Mouse (Mus musculus) liver, embryonic 13.5 days (tissue): ENCODE data around the gene BC051142. TPM values are rescaled to one million over a fixed set of nuclear protein-coding genes. Genes with fewer than 3 reads are reported as not detected.
A peak's percentile ranks its signal among the peaks of the same experiment; 100 is the strongest.

Experiments used
- ATAC-seq: fragments of 200-750 bp; cut with Nextera tagmentation; 2 replicates; pipeline ENCODE4 v1.8.0; 2017; ENCODE audit warnings: low read depth, mild to moderate bottlenecking, moderate number of reproducible peaks, moderate library complexity
- DNase-seq: peaks from one replicate; pipeline ENCODE4 v3.0.0; 2022
- H3K27ac ChIP-seq: fragments of 300-500 bp; sonication (generic); 2 replicates; pipeline ENCODE4 v1.5.1; 2015; ENCODE audit warnings: moderate library complexity, mild to moderate bottlenecking, inconsistent platforms
- H3K27me3 ChIP-seq: fragments of 300-500 bp; sonication (generic); 2 replicates; pipeline ENCODE4 v1.6.1; 2015; ENCODE audit warnings: mild to moderate bottlenecking, inconsistent platforms
- H3K36me3 ChIP-seq: fragments of 300-500 bp; sonication (generic); 2 replicates; pipeline ENCODE4 v1.6.1; 2015; ENCODE audit warnings: mild to moderate bottlenecking, inconsistent platforms
- H3K4me1 ChIP-seq: fragments of 300-500 bp; sonication (generic); replicated peaks from 2 replicates; pipeline ENCODE4 v1.6.1; 2015; ENCODE audit warnings: inconsistent platforms
- H3K4me2 ChIP-seq: fragments of 300-500 bp; sonication (generic); 2 replicates; pipeline ENCODE4 v1.6.1; 2015; ENCODE audit warnings: inconsistent platforms, mild to moderate bottlenecking, moderate library complexity
- H3K4me3 ChIP-seq: fragments of 300-500 bp; sonication (generic); replicated peaks from 2 replicates; pipeline ENCODE4 v1.5.1; 2015; ENCODE audit warnings: mild to moderate bottlenecking, inconsistent platforms
- H3K9ac ChIP-seq: fragments of 300-500 bp; sonication (generic); 2 replicates; pipeline ENCODE4 v1.6.1; 2015; ENCODE audit warnings: mild to moderate bottlenecking, inconsistent platforms
- H3K9me3 ChIP-seq: fragments of 300-500 bp; sonication (generic); replicated peaks from 2 replicates; pipeline ENCODE4 v1.6.1; 2016; ENCODE audit warnings: inconsistent platforms
- WGBS: fragments of 180-500 bp; shearing (Covaris S2); methylation state at CpG from one replicate; pipeline ENCODE4 v1.1.7; 2015; ENCODE audit not compliant: insufficient replicate concordance; 5-methylcytosine and 5-hydroxymethylcytosine counted together
- polyA plus RNA-seq: library from polyadenylated mRNA; unstranded; fragments of >200 nt; fragmentation: Nextera tagmentation; extraction: Ambion mirVana; gene quantifications from 2 replicates; pipeline ENCODE4 v1.2.1, GENCODE M21; 2015

Gene BC051142
- polyA plus RNA-seq, 1 experiment from 2014 or later = 0.21 TPM

DNA sequence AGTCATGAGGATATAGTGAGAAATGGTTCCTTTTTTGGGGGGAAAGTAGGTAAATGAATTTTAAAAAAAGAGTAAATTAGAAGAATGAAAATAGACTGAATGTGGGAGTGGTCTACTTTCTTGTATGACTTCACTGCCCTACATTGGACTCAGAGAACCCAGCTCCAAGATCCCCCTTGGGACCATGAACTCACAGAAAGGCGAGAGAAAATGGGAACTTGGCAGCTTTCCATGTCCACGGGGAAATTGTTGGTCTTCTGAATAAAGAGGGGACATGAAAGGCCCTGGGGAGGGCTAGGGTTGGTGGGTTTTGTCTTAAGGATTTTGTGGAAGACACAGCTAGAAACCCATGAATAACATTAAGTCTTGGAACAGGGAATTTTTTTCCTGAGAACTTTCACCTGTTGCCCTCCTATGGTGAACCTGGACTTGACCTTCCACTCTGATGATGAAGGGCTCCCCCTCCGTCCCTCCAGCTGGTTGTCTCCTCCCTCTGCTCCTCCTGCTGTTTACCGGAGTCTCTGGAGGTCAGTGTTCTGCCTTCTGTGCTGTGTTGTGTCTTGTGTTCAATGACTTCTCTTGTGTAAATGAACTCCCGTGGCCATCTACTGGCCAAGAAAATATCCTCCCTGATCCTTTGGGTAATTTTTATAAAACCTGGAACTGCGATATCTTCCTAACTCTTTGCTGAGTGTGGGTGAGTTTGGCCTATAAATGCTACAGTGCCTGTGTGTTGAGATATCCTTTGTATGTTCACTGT is 21.0 kb upstream of the BC051142 start:
- DNase-seq (no peak), ATAC-seq (no peak)
- 35% methylated on average over 6 of the region's 6 CpGs for WGBS
- H3K4me3 ChIP-seq = no peak overlapping the region
- no peak overlapping the region for H3K4me2 ChIP-seq
- H3K9me3 ChIP-seq = no peaks in the 10 kb centered on the region
- H3K9ac ChIP-seq = no peak overlapping the region
- no peaks in the 10 kb centered on the region for H3K4me1 ChIP-seq
- no peak overlapping the region for H3K27ac ChIP-seq
- no peaks in the 10 kb centered on the region for H3K36me3 ChIP-seq
- peaks cover 6% of the 10 kb centered on the region; the same call in 1 of the 2 replicates for H3K27me3 ChIP-seq

DNA sequence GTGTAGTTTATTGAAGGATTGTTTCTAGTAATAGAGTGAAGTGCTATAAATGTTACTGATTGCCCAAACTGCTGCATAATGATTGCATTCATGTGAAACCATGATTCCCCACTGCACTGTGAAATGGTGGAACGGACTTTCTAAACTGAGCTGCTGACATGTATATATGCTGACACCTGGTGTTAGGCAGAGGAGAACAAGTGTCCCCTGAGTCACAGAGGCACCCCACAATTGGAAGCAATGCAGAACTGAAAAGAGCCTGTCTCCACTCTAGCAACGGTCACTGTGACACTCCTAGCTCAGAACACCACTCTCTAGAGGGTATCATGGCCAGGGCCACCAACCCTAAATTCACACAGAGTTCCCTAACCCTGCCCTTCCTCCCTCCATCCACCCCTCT is 19.9 kb upstream of the BC051142 start:
- 63% methylated on average over 2 of the region's 2 CpGs for WGBS
- Histone ChIP-seq H3K36me3 (no peaks in the 10 kb centered on the region), H3K27ac (no peak overlapping the region), H3K9me3 (no peaks in the 10 kb centered on the region), H3K4me3 (no peak overlapping the region), H3K27me3 (peaks cover 2% of the 10 kb centered on the region; the same call in 1 of the 2 replicates), H3K4me1 (no peaks in the 10 kb centered on the region), H3K9ac (no peak overlapping the region), H3K4me2 (no peak overlapping the region)
- DNase-seq (no peak), ATAC-seq (no peak)

DNA sequence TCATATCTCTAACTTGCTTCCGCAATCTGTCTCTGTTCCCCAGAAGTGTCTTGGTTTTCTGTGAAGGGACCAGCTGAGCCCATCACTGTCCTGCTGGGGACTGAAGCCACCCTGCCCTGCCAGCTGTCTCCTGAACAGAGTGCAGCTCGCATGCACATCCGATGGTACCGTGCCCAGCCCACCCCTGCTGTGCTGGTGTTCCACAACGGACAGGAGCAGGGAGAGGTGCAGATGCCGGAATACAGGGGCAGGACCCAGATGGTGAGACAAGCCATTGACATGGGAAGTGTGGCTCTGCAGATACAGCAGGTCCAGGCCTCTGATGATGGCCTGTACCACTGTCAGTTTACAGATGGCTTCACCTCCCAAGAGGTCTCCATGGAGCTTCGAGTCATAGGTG is 19.2 kb upstream of the BC051142 start:
- Histone ChIP-seq H3K4me1 (no peaks in the 10 kb centered on the region), H3K4me2 (no peak overlapping the region), H3K27me3 (0 out of 2 replicates have a peak, but pooled peaks cover 2% of the 10 kb centered on the region), H3K9me3 (no peaks in the 10 kb centered on the region), H3K27ac (no peak overlapping the region), H3K36me3 (no peaks in the 10 kb centered on the region), H3K4me3 (no peak overlapping the region), H3K9ac (no peak overlapping the region)
- WGBS = 70% methylated on average over 7 of the region's 7 CpGs
- ATAC-seq (no peak), DNase-seq (no peak)

DNA sequence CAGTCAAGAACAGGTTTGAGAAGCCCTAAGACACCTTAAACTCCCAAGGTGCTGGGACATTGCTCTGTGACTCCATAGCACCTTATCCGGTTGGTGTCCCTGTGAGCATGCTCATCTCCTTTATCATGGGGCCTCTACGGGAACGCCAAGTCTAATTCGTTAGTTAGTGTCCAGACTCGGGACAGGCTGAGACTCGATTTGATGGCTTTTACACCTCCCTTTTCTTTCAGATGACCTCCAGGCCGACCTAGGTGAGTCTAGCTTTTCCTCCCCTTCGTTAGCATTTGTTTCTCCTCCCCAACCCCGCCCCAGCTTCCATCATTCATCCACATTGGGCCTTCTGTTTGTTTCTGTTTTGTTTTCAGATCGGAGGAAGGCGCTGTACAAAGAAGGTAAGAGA is 16.7 kb upstream of the BC051142 start:
- Histone ChIP-seq H3K4me1 (no peaks in the 10 kb centered on the region), H3K9me3 (no peaks in the 10 kb centered on the region), H3K4me3 (no peak overlapping the region), H3K27ac (no peak overlapping the region), H3K9ac (no peak overlapping the region), H3K36me3 (no peaks in the 10 kb centered on the region), H3K4me2 (no peak overlapping the region), H3K27me3 (0 out of 2 replicates have a peak, but pooled peaks cover 2% of the 10 kb centered on the region)
- no peak for DNase-seq
- 61% methylated on average over 11 of the region's 11 CpGs for WGBS
- ATAC-seq = no peak

DNA sequence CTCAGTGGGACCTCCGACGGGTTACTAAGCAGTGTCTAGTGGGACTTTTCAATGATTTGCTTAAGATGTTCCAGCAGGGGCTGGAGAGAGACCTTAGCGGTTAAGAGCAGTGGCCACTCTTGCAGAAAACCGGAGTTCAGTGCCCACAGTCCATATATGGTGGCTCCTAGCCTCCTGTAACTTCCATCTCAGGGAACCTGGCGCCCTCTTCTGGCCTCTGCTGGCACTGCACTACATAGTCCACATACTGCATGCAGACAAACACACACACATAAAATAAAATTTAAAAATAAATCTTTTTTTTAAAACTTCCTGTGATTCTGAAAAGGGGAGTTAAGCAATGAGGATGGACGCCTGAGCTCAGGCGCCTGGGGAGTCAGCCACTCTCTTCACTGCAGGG is 15.4 kb upstream of the BC051142 start:
- DNase-seq (no peak), ATAC-seq (no peak)
- WGBS = 58% methylated on average over 7 of the region's 7 CpGs
- Histone ChIP-seq H3K4me2 (no peak overlapping the region), H3K4me1 (no peaks in the 10 kb centered on the region), H3K9ac (no peak overlapping the region), H3K27ac (no peak overlapping the region), H3K36me3 (no peaks in the 10 kb centered on the region), H3K4me3 (no peak overlapping the region), H3K9me3 (no peaks in the 10 kb centered on the region), H3K27me3 (no peaks in the 10 kb centered on the region)

DNA sequence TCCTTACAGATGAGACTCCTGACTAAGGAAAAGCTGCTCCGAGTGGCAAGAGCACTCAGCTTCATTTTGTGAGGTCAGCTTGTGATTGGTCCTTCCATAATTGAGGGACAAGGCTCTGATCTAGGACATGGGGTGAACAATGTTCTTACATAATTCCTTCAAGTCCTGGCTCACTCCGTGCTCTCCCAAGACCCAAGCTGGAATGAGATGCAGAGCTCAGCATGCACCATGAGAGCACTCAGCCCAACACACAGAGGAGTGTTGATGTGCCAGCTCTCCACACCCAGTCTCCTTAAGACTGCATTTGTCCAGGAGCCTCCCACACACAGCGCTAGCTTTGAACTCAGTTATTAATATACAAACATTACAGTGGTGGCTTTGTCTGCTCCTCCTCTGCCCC is 13.9 kb upstream of the BC051142 start:
- WGBS = 56% methylated on average over 3 of the region's 3 CpGs
- Histone ChIP-seq H3K4me1 (no peaks in the 10 kb centered on the region), H3K36me3 (no peaks in the 10 kb centered on the region), H3K4me3 (no peak overlapping the region), H3K27ac (no peak overlapping the region), H3K27me3 (no peaks in the 10 kb centered on the region), H3K4me2 (no peak overlapping the region), H3K9me3 (no peaks in the 10 kb centered on the region), H3K9ac (no peak overlapping the region)
- DNase-seq (no peak), ATAC-seq (no peak)

DNA sequence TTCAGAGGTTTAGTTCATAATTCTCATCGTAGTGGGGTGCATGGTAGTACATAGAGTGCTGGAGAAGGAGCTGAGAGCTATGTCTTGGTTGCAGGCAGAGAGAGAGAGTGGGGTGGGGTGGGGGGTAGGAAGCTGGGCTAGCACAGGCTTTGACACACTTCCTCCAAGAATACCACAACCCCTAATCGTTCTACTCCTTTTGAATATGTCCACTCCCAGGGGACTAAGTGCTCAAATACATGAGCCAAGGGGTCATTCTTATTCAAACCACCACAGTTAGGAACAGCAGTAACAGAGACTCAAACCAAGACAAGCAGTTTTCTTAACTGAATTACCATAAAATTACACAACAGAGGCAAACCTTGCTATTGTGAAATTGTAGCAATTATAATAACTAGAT is 12.0 kb upstream of the BC051142 start:
- WGBS = 26% methylated on average over 2 of the region's 2 CpGs
- no peak for DNase-seq
- peaks cover 8% of the 10 kb centered on the region for H3K27me3 ChIP-seq
- no peak overlapping the region for H3K9ac ChIP-seq
- H3K9me3 ChIP-seq = no peaks in the 10 kb centered on the region
- ATAC-seq = no peak
- no peak overlapping the region for H3K4me2 ChIP-seq
- no peak overlapping the region for H3K27ac ChIP-seq
- H3K4me3 ChIP-seq = no peak overlapping the region
- H3K36me3 ChIP-seq = no peaks in the 10 kb centered on the region
- no peaks in the 10 kb centered on the region for H3K4me1 ChIP-seq

DNA sequence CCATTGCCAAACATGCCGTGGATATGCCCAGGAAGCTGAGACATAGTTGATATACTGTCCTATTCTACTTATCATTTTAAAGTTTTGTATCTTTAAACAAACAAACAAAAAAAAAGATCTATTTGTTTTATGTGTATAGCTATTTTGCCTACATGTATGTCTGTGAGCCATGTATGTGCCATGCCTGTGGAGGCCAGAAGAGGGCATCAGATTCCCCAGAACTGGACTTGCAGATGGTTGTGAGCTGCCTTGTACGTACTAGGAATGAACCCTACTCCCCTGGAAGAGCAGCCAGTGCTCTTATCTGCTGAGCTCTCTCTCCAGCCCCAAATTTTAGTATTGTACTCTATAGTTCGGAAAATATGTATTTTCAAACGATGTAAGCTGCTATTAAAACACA is 10.1 kb upstream of the BC051142 start:
- WGBS = 29% methylated on average over 4 of the region's 4 CpGs
- no peaks in the 10 kb centered on the region for H3K9me3 ChIP-seq
- no peak overlapping the region for H3K9ac ChIP-seq
- DNase-seq (no peak), ATAC-seq (no peak)
- H3K36me3 ChIP-seq = no peaks in the 10 kb centered on the region
- no peak overlapping the region for H3K4me3 ChIP-seq
- H3K4me1 ChIP-seq = 0 out of 2 replicates have a peak, but pooled peaks cover 2% of the 10 kb centered on the region
- H3K4me2 ChIP-seq = no peak overlapping the region
- H3K27ac ChIP-seq = no peak overlapping the region
- H3K27me3 ChIP-seq = peaks cover 21% of the 10 kb centered on the region

DNA sequence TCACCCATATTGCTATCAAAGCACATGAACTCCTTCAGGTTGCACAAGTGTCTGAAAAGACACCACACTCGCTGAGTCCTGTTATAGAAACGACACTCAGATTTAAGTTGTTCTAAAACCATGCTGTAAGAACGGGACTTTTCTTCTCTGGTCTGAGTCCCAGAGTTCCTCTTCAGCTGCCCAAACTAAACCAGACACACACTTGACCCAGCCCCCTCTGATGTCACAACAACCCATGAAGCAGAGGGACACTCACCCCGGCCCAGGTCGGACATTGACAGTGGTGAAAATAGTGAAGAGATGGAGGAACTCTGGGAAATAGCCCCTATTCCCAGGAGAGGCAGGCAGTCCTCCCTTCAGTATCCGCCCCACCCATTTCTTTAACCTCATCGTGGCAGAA is 7.1 kb upstream of the BC051142 start:
- H3K4me3 ChIP-seq = no peak overlapping the region
- peaks cover 21% of the 10 kb centered on the region for H3K27me3 ChIP-seq
- no peak overlapping the region for H3K4me2 ChIP-seq
- no peaks in the 10 kb centered on the region for H3K9me3 ChIP-seq
- DNase-seq (no peak), ATAC-seq (no peak)
- no peak overlapping the region for H3K27ac ChIP-seq
- H3K4me1 ChIP-seq = 0 out of 2 replicates have a peak, but pooled peaks cover 2% of the 10 kb centered on the region
- 30% methylated on average over 7 of the region's 7 CpGs for WGBS
- no peaks in the 10 kb centered on the region for H3K36me3 ChIP-seq
- H3K9ac ChIP-seq = no peak overlapping the region

DNA sequence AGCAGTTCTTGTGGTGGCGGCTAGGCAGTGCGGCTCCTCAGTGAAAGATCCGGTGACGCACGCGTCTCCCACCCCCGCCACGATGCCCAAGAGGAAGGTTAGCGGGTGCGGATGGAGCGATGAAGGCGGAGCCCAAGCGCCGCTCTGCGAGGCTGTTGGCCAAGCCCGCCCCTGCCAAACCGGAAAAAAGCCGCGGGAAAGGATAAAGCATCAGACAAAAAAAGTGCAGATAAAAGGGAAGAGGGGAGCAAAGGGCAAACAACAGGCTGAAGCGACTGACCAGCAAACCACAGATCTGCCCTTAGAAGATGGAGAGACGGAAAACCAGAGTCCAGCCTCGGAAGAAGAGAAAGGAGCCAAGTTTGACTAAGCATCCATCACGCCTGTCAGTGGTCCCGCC is 6.3 kb upstream of the BC051142 start:
- WGBS = 2% methylated on average over 24 of the region's 24 CpGs
- Histone ChIP-seq H3K4me1 (0 out of 2 replicates have a peak, but pooled peaks cover 2% of the 10 kb centered on the region), H3K4me2 (peak overlapping the region; percentile 41), H3K27ac (no peak overlapping the region), H3K36me3 (no peaks in the 10 kb centered on the region), H3K9me3 (no peaks in the 10 kb centered on the region), H3K4me3 (peak overlapping the region; percentile 18; the same call in 1 of the 2 replicates), H3K27me3 (peaks cover 21% of the 10 kb centered on the region), H3K9ac (no peak overlapping the region)
- ATAC-seq (no peak), DNase-seq (no peak)

DNA sequence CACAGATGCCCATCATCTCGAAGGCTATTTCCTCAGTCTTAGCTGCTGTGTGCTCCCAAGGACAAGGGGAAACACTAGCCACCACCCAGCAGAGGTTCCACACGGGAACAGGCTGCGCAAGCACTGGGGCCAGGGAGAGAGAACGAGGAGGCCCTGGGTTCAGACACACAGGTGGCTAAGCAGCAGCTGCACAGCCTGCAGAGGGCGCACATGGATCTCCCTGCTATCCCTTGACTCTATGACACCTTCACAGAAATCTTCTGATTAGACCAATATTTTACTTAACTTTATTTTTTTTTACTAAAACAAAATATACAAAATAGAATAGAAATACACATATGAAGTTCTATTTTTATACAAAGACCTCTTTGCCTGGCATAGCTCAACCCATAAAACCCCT is 1.3 kb upstream of the BC051142 start:
- H3K27me3 ChIP-seq = peaks cover 40% of the 10 kb centered on the region
- H3K27ac ChIP-seq = no peak overlapping the region
- H3K9ac ChIP-seq = no peak overlapping the region
- WGBS = 45% methylated on average over 5 of the region's 5 CpGs
- H3K9me3 ChIP-seq = no peaks in the 10 kb centered on the region
- no peak overlapping the region for H3K4me3 ChIP-seq
- H3K4me1 ChIP-seq = no peaks in the 10 kb centered on the region
- no peaks in the 10 kb centered on the region for H3K36me3 ChIP-seq
- no peak overlapping the region for H3K4me2 ChIP-seq
- no peak for DNase-seq
- no peak for ATAC-seq

DNA sequence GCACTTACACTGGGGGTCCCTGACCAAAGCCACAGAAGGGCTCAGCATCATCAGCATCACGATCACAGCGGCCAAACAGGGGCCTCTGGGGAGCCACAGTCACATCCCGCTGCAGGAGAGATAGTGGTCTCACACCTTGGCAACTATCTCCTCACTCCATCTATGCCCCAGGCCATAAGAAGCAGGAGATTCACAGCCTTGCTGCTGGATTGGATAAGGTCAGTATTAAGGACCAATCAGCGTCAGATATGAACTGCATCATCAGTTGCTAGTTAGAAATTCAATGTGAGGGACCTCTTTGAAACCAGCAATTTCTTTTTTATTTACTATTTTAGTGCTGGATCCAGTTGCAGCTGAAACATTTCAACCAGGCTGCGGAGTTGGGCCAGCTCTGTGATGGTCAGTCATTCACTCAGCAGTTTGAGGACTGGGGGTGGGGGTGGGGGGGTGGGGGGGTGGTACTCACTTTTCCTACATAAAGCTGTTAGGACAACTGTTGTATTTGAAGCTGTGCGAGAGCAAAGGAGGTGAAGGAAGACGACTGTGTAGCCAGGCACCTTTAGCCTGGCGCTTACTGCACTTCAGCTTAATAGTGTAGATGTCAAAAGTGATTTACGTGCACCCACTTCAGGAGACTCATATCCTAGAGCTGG is 436 bp upstream of the BC051142 start:
- Histone ChIP-seq H3K27ac (no peak overlapping the region), H3K9me3 (no peaks in the 10 kb centered on the region), H3K4me1 (no peaks in the 10 kb centered on the region), H3K4me2 (peak overlapping the region; percentile 66), H3K9ac (no peak overlapping the region), H3K36me3 (no peaks in the 10 kb centered on the region), H3K4me3 (peak overlapping the region; percentile 52), H3K27me3 (peaks cover 38% of the 10 kb centered on the region)
- 13% methylated on average over 9 of the region's 9 CpGs for WGBS
- DNase-seq = peak; percentile 18
- no peak for ATAC-seq
